Mouse (Mus musculus) right cerebral cortex, postnatal 36 days (tissue): ENCODE measurements around the gene Rasgrf1.
"Not testable (repeated sequence)": the region's sequence is repeated elsewhere in the genome, so short reads cannot be mapped to it uniquely, and the experiment has no call there.

ENCODE experiments used
- DNase-seq, 2 experiments: peaks; one replicate each; pipeline ENCODE4 v3.0.0; 2022; ENCODE audit warnings: low spot score in 2 of 2, mixed read lengths in 1 of 2

Rasgrf1 gene

GRCm38 (mm10) chr9:90038535-90038934, 128.8 kb downstream of the Rasgrf1 start:
- no peak for DNase-seq

GRCm38 (mm10) chr9:90040916-90041315, 131.2 kb downstream of the Rasgrf1 start:
- DNase-seq, result no peak

GRCm38 (mm10) chr9:90041556-90041955, 131.8 kb downstream of the Rasgrf1 start:
- no peak for DNase-seq

DNA sequence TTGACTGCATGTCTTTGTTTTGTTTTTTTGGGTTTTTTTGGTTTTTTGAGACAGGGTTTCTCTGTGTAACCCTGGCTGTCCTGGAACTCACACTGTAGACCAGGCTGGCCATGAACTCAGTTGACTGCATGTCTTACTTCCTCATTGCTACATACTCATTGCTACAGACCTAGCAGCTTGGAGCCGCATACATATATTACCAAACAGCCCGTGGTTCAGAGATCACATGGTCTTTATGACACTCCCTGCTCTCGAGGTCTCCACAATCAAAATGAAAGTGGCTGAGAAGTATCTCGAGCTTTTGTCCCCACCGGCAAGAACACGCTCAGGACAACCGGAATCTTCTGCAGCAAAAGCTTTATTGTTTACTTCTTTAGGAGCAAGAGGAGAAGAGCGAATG, 133.2 kb downstream of the Rasgrf1 start:
- not testable (repeated sequence) for DNase-seq

GRCm38 (mm10) chr9:90045191-90045590, 135.5 kb downstream of the Rasgrf1 start:
- no peak for DNase-seq

DNA sequence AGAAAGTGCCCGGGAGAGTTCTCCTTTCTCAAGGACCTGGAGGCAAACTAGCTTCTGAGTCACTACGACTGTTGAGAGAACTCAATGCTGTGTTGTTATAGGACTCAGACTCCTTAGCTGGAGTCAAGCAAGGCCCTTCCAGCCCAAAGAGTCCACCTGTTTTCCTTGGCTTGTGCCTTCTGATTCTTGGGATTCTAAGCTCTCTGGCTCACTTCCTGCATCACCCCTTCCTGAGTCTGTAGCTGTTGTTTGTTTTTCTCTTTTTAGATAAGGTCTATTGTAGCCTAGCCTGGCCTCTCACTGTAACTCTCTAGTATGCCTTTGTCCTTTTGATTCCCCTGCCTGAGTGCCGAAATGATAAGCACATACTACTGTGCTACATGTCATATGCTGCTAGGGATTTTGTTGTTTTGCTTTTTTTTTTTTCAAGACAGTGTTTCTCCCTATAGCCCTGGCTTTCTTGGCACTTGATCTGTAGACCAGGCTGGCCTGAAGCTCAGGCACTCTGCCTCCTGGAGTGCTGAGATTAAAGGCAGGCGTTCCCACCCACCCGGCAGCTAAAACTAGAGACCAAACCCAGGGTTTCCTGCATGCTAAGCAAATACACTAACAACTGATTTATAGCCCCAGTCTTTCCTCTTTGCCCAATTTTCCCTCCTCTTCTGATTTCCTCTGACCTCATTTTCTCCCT, 138.4 kb downstream of the Rasgrf1 start:
- no peak for DNase-seq

DNA sequence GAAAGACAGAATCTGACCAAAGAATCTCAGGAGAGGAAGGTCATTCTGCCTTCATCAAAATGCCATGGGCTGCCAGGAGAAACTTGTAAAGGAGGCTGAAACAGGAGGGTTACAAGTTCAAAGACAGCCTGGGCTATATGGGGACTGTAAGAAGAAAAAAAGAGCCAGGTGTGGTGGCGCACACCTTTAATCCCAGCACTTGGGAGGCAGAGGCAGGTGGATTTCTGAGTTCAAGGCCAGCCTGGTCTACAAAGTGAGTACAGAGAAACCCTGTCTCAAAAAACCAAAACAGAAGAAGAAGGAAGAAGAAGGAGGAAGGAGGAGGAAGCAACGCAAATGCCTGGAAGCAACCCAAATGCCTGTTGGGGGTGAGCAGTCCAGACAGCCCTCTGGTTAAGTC, 144.1 kb downstream of the Rasgrf1 start, which contains the start of gene Ctsh:
TSS of gene Ctsh (plus strand) at position 301 of the 400 bp plus-strand sequence.
- DNase-seq, result no peak

GRCm38 (mm10) chr9:90054371-90055145, 144.8 kb downstream of the Rasgrf1 start:
- DNase-seq, result no peak

- no peak for DNase-seq
These were observed 145.7 kb downstream of the Rasgrf1 start for GRCm38 (mm10) chr9:90055409-90055808.

DNA sequence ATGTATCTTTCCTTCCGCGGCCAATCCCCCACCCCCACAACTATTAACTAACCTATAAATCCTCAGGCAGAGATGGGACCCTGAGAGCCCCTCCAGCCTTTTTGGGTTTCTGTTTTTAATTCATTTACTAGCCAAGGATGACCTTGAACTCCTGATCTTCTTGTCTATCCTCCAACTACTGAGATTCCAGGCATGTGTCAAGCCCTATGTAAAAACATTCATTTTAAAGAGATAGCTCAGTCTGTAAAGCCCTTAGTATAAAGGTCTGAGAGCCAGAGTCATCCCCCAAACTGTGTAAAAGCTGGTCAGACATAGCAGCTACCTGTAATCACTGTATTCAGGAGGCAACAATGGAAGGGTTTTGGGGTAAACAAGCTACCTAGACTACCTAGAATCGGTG, 146.2 kb downstream of the Rasgrf1 start:
- DNase-seq, result no peak

DNA sequence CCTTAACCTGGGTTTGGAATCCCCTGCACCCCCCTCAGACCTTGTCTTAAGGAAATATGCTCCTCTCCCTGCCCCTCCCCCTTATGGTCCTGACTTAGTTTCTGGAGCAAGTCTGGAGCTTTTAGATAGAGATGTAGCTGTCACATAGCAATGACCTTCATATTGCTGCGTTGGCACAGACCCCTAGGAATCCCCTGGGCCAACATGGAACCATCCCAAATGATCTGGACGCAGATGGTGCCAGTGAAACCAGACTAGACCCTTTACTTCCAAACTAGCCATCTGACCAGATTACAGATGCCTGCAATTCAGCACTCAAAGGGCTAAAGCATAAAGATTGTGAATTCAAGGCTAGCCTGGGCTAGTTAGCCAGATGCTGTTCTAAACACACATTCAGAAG, 147.0 kb downstream of the Rasgrf1 start:
- DNase-seq, result no peak

- DNase-seq, result no peak
These were observed 150.3 kb downstream of the Rasgrf1 start for GRCm38 (mm10) chr9:90059828-90060573.

GRCm38 (mm10) chr9:90060574-90060875, 150.8 kb downstream of the Rasgrf1 start:
- no peak for DNase-seq

DNA sequence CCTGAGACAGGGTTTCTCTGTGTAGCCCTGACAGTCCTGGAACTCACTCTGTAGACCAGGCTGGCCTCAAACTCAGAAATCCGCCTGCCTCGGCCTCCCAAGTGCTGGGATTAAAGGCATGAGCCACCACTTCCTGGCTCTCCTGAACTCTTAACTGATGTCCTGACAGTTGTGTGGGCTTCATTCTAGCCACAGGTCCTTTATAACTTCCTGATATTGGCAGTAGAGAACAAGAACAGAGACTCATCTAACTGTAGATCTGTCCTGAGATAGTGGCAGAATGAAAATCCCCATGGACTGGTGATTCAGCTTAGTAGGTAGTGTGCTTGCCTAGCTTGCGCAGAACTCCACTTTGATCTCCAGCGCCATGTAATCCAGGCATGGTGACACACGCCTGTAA, 151.2 kb downstream of the Rasgrf1 start:
- not testable (repeated sequence) for DNase-seq

DNA sequence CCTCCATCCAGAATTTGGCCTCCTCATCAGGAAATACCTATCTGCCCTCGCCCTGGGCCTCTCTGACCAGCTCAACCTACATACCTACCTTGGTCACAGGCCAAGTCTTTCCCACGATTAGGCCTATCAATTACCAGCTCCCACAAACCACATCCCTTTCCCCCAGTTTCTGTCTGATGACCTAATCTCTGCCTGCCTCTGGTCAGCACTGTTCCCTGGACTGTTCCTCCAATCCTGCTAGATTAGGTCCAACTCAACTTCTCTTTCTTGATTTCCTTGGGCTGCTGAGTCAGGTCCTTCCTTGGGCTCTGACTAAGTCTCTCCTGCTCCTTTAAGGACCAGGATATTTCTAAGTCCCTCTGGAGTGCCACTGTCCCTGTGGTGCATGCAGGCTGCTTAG, 157.6 kb downstream of the Rasgrf1 start:
- DNase-seq, result no peak

DNA sequence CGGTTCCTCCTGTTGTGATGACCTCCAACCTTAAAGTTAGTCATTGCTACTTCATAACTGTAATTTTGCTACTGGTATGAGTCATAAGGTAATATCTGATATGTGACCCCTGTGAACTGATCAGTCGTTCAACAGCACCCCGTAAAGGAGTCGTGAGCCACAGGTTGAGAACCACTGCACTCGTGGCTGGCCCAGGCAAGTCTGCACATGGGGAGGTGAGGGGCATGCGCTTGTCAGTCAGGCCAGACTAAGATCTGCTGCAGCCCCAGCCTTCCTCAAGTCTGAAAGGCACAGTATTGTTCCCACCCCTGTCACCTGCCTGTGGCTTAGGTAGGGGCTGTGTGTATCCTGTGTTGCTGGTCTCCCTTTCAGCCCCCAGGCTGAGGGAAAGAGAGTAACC, 159.1 kb downstream of the Rasgrf1 start:
- DNase-seq, result no peak

- no peak for DNase-seq
These were observed 159.8 kb downstream of the Rasgrf1 start for GRCm38 (mm10) chr9:90069485-90069884.

GRCm38 (mm10) chr9:90070174-90070573, 160.5 kb downstream of the Rasgrf1 start:
- DNase-seq, result no peak

DNA sequence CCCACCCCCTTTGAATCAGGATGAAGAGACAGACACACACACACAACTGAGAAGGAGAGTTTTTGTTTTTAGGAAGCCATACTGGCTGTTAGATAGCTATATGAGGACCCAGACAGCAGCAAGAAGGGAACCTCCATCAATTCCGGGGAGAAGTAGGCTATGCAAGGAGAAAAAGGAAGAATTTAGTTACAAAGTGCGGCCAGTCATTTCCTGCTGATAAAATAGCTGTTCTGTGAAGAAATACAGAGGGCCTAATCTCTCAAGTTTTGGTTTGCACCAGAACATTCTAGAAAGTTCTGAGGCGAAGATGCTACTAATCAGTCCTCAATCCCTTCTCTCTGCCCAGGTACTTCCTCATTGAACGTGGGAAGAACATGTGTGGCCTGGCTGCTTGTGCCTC, 165.6 kb downstream of the Rasgrf1 start:
- DNase-seq, result no peak

DNA sequence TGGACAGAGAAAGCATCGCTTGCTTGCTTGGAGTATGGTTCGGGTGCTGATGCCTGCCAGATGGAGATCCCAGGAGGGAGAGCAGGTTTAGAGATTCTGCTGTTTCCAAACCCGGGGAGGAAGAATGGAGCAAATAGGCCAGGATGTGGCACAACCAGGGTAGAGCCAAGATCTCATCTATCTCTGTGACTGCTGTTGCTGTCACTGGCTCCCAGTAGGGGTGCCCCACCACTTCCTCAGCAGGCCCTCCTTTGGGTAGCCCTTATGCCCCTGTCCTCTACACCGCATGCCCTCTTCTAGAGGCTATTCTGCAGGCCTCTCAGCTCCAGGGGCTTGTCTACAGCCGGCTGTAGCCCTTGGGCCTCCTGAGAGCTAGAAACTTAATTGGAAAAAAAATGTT, 166.4 kb downstream of the Rasgrf1 start:
- DNase-seq, result no peak
